Mouse (Mus musculus): Measurements from ENCODE around the gene Pde6h. TPM values are rescaled to one million over a fixed set of nuclear protein-coding genes. Genes with fewer than 3 reads are reported as not detected.
A peak's percentile ranks its signal among the peaks of the same experiment; 100 is the strongest.

Pde6h gene
- polyA plus RNA-seq, 1 experiment from 2014 or later, result not detected

- no peak for DNase-seq
These were observed 7.6 kb downstream of the Pde6h start for GRCm38 (mm10) chr6:136931246-136931645.

GRCm38 (mm10) chr6:136934068-136934467, 10.4 kb downstream of the Pde6h start:
- no peak for DNase-seq
- H3K4me3 ChIP-seq (ENCODE audit: low read depth, low read length), result no peak overlapping the region
- no peaks in the 10 kb centered on the region for H3K27me3 ChIP-seq (ENCODE audit: insufficient read depth, low read length)
- no peak for TF ChIP-seq CTCF (IDR thresholded peaks at IDR 0.05; ENCODE audit: low read depth)
- 0 out of 2 replicates have a peak, but pooled peaks cover 2% of the 10 kb centered on the region for H3K36me3 ChIP-seq (ENCODE audit: insufficient read depth)
- 0 out of 2 replicates have a peak, but pooled peaks cover 10% of the 10 kb centered on the region for H3K4me1 ChIP-seq (ENCODE audit: insufficient read depth)
- no peak for ATAC-seq (ENCODE audit: insufficient read depth)
- no peak overlapping the region for H3K27ac ChIP-seq (ENCODE audit: low read depth)
- no peaks in the 10 kb centered on the region for H3K9me3 ChIP-seq (ENCODE audit: low read depth, low read length)
- H3K4me2 ChIP-seq, result no peak overlapping the region
- 77% methylated on average over 7 of the region's 7 CpGs for WGBS
- H3K9ac ChIP-seq, result no peak overlapping the region

More at GRCm38 (mm10) chr6:136931246-136931645, 7.6 kb downstream of the Pde6h start:
- Histone ChIP-seq H3K4me2 (peak overlapping the region; percentile 45; the same call in 1 of the 2 replicates), H3K4me1 (ENCODE audit: insufficient read depth) (0 out of 2 replicates have a peak, but pooled peaks cover 10% of the 10 kb centered on the region), H3K36me3 (ENCODE audit: insufficient read depth) (0 out of 2 replicates have a peak, but pooled peaks cover 2% of the 10 kb centered on the region), H3K27ac (ENCODE audit: low read depth) (peak overlapping the region; percentile 86), H3K27me3 (ENCODE audit: insufficient read depth, low read length) (no peaks in the 10 kb centered on the region), H3K9ac (no peak overlapping the region), H3K4me3 (ENCODE audit: low read depth, low read length) (no peak overlapping the region), H3K9me3 (ENCODE audit: low read depth, low read length) (no peaks in the 10 kb centered on the region)
- no peak for TF ChIP-seq CTCF (IDR thresholded peaks at IDR 0.05; ENCODE audit: low read depth)
- ATAC-seq (ENCODE audit: insufficient read depth), result no peak; the same call in 1 of the 2 replicates
- WGBS, result 82% methylated on average over 13 of the region's 13 CpGs

GRCm38 (mm10) chr6:136935233-136935632, 11.6 kb downstream of the Pde6h start:
- Histone ChIP-seq H3K36me3 (ENCODE audit: insufficient read depth) (0 out of 2 replicates have a peak, but pooled peaks cover 2% of the 10 kb centered on the region), H3K4me3 (ENCODE audit: low read depth, low read length) (no peak overlapping the region), H3K4me1 (ENCODE audit: insufficient read depth) (0 out of 2 replicates have a peak, but pooled peaks cover 11% of the 10 kb centered on the region), H3K27me3 (ENCODE audit: insufficient read depth, low read length) (no peaks in the 10 kb centered on the region), H3K27ac (ENCODE audit: low read depth) (no peak overlapping the region), H3K9me3 (ENCODE audit: low read depth, low read length) (no peaks in the 10 kb centered on the region), H3K9ac (no peak overlapping the region), H3K4me2 (no peak overlapping the region)
- DNase-seq, result no peak
- ATAC-seq (ENCODE audit: insufficient read depth), result no peak
- WGBS, result 72% methylated on average over 3 of the region's 3 CpGs
- TF ChIP-seq CTCF (IDR thresholded peaks at IDR 0.05; ENCODE audit: low read depth), result no peak

GRCm38 (mm10) chr6:136936361-136936760, 12.7 kb downstream of the Pde6h start:
- no peak for TF ChIP-seq CTCF (IDR thresholded peaks at IDR 0.05; ENCODE audit: low read depth)
- Histone ChIP-seq H3K36me3 (ENCODE audit: insufficient read depth) (0 out of 2 replicates have a peak, but pooled peaks cover 2% of the 10 kb centered on the region), H3K4me3 (ENCODE audit: low read depth, low read length) (no peak overlapping the region), H3K27me3 (ENCODE audit: insufficient read depth, low read length) (no peaks in the 10 kb centered on the region), H3K4me2 (no peak overlapping the region), H3K9me3 (ENCODE audit: low read depth, low read length) (no peaks in the 10 kb centered on the region), H3K9ac (no peak overlapping the region), H3K27ac (ENCODE audit: low read depth) (no peak overlapping the region), H3K4me1 (ENCODE audit: insufficient read depth) (peaks cover 8% of the 10 kb centered on the region; the same call in 1 of the 2 replicates)
- ATAC-seq (ENCODE audit: insufficient read depth) (no peak), DNase-seq (no peak)
- 71% methylated on average over 9 of the region's 9 CpGs for WGBS

GRCm38 (mm10) chr6:136937117-136937516, 13.5 kb downstream of the Pde6h start:
- Histone ChIP-seq H3K9ac (no peak overlapping the region), H3K4me2 (no peak overlapping the region), H3K27ac (ENCODE audit: low read depth) (no peak overlapping the region), H3K4me1 (ENCODE audit: insufficient read depth) (peaks cover 8% of the 10 kb centered on the region; the same call in 1 of the 2 replicates), H3K36me3 (ENCODE audit: insufficient read depth) (0 out of 2 replicates have a peak, but pooled peaks cover 1% of the 10 kb centered on the region), H3K27me3 (ENCODE audit: insufficient read depth, low read length) (no peaks in the 10 kb centered on the region), H3K4me3 (ENCODE audit: low read depth, low read length) (no peak overlapping the region), H3K9me3 (ENCODE audit: low read depth, low read length) (no peaks in the 10 kb centered on the region)
- DNase-seq (no peak), ATAC-seq (ENCODE audit: insufficient read depth) (no peak)
- 82% methylated on average over 3 of the region's 3 CpGs for WGBS
- no peak for TF ChIP-seq CTCF (IDR thresholded peaks at IDR 0.05; ENCODE audit: low read depth)

GRCm38 (mm10) chr6:136938331-136939126, 14.9 kb downstream of the Pde6h start:
- WGBS, result 66% methylated on average over 18 of the region's 18 CpGs
- no peak overlapping the region for H3K4me3 ChIP-seq (ENCODE audit: low read depth, low read length)
- no peaks in the 10 kb centered on the region for H3K9me3 ChIP-seq (ENCODE audit: low read depth, low read length)
- H3K4me1 ChIP-seq (ENCODE audit: insufficient read depth), result peaks cover 8% of the 10 kb centered on the region; the same call in 1 of the 2 replicates
- H3K27ac ChIP-seq (ENCODE audit: low read depth), result peak overlapping the region; percentile 48
- DNase-seq (no peak), ATAC-seq (ENCODE audit: insufficient read depth) (no peak)
- H3K36me3 ChIP-seq (ENCODE audit: insufficient read depth), result no peaks in the 10 kb centered on the region
- H3K9ac ChIP-seq, result no peak overlapping the region
- no peak for TF ChIP-seq CTCF (IDR thresholded peaks at IDR 0.05; ENCODE audit: low read depth)
- peak overlapping the region; percentile 36; the same call in 1 of the 2 replicates for H3K4me2 ChIP-seq
- no peaks in the 10 kb centered on the region for H3K27me3 ChIP-seq (ENCODE audit: insufficient read depth, low read length)
